Mouse (Mus musculus): ENCODE measurements at regions not wholly inside any gene's neighbourhood (a gene's known extent, or its start where the extent isn't known, plus 50 kb on each side); places are given as distances from the start of the nearest gene placed in this dataset.
A peak's percentile ranks its signal among the peaks of the same experiment; 100 is the strongest.

GRCm38 (mm10) chr1:6928658-6929057 lies 2121.0 kb downstream of the Gm37988 start:
- DNase-seq (ENCODE audit: low spot score in 2 of 2) = no peak

GRCm38 (mm10) chr1:6931876-6932275 lies 2124.2 kb downstream of the Gm37988 start:
- no peak for DNase-seq (ENCODE audit: low spot score in 2 of 2)

GRCm38 (mm10) chr1:6969838-6970237 lies 2162.1 kb downstream of the Gm37988 start:
- no peak for DNase-seq (ENCODE audit: low spot score in 2 of 2)

- DNase-seq (ENCODE audit: low spot score in 2 of 2) = no peak
Observed at GRCm38 (mm10) chr1:6973749-6974327, 2166.1 kb downstream of the Gm37988 start.

GRCm38 (mm10) chr1:6979626-6980025 lies 2171.9 kb downstream of the Gm37988 start:
- no peak for DNase-seq (ENCODE audit: low spot score in 2 of 2)

GRCm38 (mm10) chr1:6984226-6984625 lies 2176.5 kb downstream of the Gm37988 start:
- no peak for DNase-seq (ENCODE audit: low spot score in 2 of 2)

- DNase-seq (ENCODE audit: low spot score in 2 of 2) = no peak
Observed at GRCm38 (mm10) chr1:6997611-6998010, 2189.9 kb downstream of the Gm37988 start.

- peak; percentile 29 to 42 for DNase-seq (ENCODE audit: low spot score in 2 of 2)
Observed at GRCm38 (mm10) chr1:7010184-7010583, 2202.5 kb downstream of the Gm37988 start.
